Mouse (Mus musculus) liver, embryonic 16.5 days (tissue): ENCODE measurements around the gene Acad9. TPM values are rescaled to one million over a fixed set of nuclear protein-coding genes. Genes with fewer than 3 reads are reported as not detected.

Experiments used
- ATAC-seq: fragments of 200-750 bp; cut with Nextera tagmentation; 2 replicates; pipeline ENCODE4 v1.8.0; 2017; ENCODE audit warnings: low read depth, mild to moderate bottlenecking, moderate number of reproducible peaks, moderate library complexity
- H3K27ac ChIP-seq: fragments of 300-500 bp; sonication (generic); 2 replicates; pipeline ENCODE4 v1.5.1; 2014; ENCODE audit warnings: mild to moderate bottlenecking, low read length
- H3K27me3 ChIP-seq: fragments of 300-500 bp; sonication (generic); 2 replicates; pipeline ENCODE4 v1.6.1; 2014; ENCODE audit warnings: low read depth, low read length, mixed read lengths; ENCODE audit not compliant: control insufficient read depth, insufficient read depth
- H3K36me3 ChIP-seq: fragments of 300-500 bp; sonication (generic); 2 replicates; pipeline ENCODE4 v1.6.1; 2014; ENCODE audit warnings: mild to moderate bottlenecking; ENCODE audit not compliant: control insufficient read depth, insufficient read depth
- H3K4me1 ChIP-seq: fragments of 300-500 bp; sonication (generic); 2 replicates; pipeline ENCODE4 v1.6.1; 2014; ENCODE audit warnings: low read depth, low read length, mixed read lengths; ENCODE audit not compliant: control insufficient read depth
- H3K4me2 ChIP-seq: fragments of 300-500 bp; sonication (generic); 2 replicates; pipeline ENCODE4 v1.6.1; 2014; ENCODE audit warnings: low read depth, low read length, mixed read lengths
- H3K4me3 ChIP-seq: fragments of 300-500 bp; sonication (generic); 2 replicates; pipeline ENCODE4 v1.5.1; 2014; ENCODE audit warnings: low read depth, mild to moderate bottlenecking, low read length
- H3K9ac ChIP-seq: fragments of 300-500 bp; sonication (generic); 2 replicates; pipeline ENCODE4 v1.6.1; 2014; ENCODE audit warnings: low read depth, low read length
- H3K9me3 ChIP-seq: fragments of 300-500 bp; sonication (generic); replicated peaks from 2 replicates; pipeline ENCODE4 v1.6.1; 2016; ENCODE audit warnings: low read length; ENCODE audit not compliant: control insufficient read depth
- whole genome bisulfite sequencing: fragments of 180-500 bp; shearing (Covaris S2); extraction: QIAGEN DNeasy Blood & Tissue Kit; methylation state at CpG from one replicate; pipeline ENCODE4 v1.1.7; 2014; ENCODE audit not compliant: insufficient replicate concordance; 5-methylcytosine and 5-hydroxymethylcytosine counted together
- polyA plus RNA-seq: library from polyadenylated mRNA; unstranded; fragments of >200 nt; fragmentation: Nextera tagmentation; extraction: Ambion mirVana; gene quantifications from 2 replicates; pipeline ENCODE4 v1.2.1, GENCODE M21; 2015

The Acad9 gene
- polyA plus RNA-seq, 1 experiment from 2014 or later: 27.3 TPM

DNA sequence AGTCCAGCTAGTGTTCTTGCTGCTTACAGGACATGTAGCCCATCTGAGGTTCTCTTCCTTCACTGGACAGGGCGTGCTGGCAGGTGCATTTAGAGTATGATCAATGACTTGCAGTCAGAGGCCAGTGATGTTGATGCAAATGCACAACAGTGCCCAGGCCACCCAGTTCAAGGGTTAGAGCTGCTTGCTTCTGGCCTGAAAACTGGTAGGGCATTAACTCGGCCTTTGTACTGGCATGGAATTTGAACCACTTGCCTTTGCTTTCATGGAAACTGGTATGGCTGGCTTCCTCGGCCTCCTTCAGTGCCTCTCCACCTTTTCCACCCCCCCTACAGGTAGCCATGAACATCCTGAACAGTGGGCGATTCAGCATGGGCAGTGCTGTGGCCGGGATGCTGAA, 14.1 kb downstream of the Acad9 start:
- Histone ChIP-seq H3K9me3 (no peaks in the 10 kb centered on the region), H3K36me3 (peaks cover 12% of the 10 kb centered on the region), H3K4me3 (no peak overlapping the region), H3K9ac (no peak overlapping the region), H3K27ac (no peak overlapping the region), H3K4me1 (no peaks in the 10 kb centered on the region), H3K4me2 (no peak overlapping the region), H3K27me3 (no peaks in the 10 kb centered on the region)
- ATAC-seq: no peak
- WGBS: 63% methylated on average over 5 of the region's 5 CpGs

DNA sequence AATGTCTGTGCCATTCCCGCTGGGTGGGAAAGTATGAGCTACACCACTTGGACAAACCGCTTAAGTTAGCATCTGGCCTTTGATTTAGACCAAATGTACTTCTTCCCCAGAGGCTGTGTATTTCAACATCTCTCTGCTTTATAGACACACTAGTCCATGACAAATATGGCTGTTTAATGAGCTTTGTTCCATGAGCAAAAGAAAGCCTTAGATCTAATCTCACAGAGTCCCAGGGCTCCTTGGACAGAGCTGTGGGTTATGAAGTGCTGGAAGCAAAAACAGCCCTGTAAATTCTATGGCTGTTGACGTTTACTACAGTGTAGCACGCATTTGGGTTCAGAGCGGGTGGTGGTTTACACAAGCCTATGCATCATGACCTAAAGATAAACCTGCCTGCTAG, 15.0 kb downstream of the Acad9 start:
- Histone ChIP-seq H3K9me3 (no peaks in the 10 kb centered on the region), H3K9ac (no peak overlapping the region), H3K27me3 (no peaks in the 10 kb centered on the region), H3K4me2 (no peak overlapping the region), H3K4me1 (no peaks in the 10 kb centered on the region), H3K4me3 (no peak overlapping the region), H3K36me3 (peaks cover 14% of the 10 kb centered on the region), H3K27ac (no peak overlapping the region)
- ATAC-seq: no peak
- WGBS: 79% methylated on average over 5 of the region's 5 CpGs

DNA sequence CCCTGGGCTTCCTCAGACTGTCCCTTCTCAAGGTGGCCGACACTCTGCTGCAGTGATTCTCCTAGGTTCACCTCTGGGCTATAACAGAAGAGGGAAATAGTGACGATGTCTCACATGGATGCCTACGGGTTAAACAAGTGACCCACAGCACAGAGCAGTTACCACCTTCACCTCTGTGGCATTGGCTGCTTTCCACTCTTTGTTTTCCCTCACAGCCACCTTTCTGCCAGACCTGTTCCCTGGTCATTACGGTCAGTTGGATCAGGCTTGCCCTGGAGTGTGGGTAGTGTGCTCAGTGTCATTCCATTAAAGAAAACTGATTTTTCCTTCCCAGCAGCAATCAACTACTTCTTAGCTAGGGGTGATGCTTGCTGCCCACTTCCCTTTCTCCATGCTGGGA, 17.1 kb downstream of the Acad9 start:
- Histone ChIP-seq H3K27me3 (no peaks in the 10 kb centered on the region), H3K4me1 (no peaks in the 10 kb centered on the region), H3K9ac (no peak overlapping the region), H3K4me2 (no peak overlapping the region), H3K9me3 (no peaks in the 10 kb centered on the region), H3K36me3 (peaks cover 12% of the 10 kb centered on the region), H3K27ac (no peak overlapping the region), H3K4me3 (no peak overlapping the region)
- 82% methylated on average over 4 of the region's 4 CpGs for WGBS
- no peak for ATAC-seq

DNA sequence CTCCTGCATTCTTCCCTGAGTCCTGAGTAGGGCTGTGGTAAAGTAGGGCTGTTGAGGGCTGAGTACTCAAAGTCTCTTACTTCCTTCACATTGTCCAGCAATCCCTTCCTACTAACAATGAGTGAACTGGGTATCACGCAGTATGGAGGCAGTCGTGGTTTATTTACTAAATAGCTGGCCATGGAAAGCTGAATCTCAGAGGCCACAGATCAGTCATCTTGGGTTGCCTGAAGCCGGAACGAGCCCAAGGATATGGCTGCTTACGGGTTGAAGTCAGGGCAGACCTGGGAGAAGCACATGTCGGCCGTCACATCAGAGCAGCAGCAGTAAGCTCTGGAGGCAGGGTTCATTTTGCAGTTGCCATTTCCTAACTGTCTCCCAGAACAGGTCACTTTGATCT, 17.6 kb downstream of the Acad9 start:
- H3K4me1 ChIP-seq: no peaks in the 10 kb centered on the region
- ATAC-seq: no peak
- no peak overlapping the region for H3K27ac ChIP-seq
- no peak overlapping the region for H3K4me2 ChIP-seq
- no peaks in the 10 kb centered on the region for H3K27me3 ChIP-seq
- H3K9ac ChIP-seq: no peak overlapping the region
- no peak overlapping the region for H3K4me3 ChIP-seq
- H3K9me3 ChIP-seq: no peaks in the 10 kb centered on the region
- H3K36me3 ChIP-seq: peaks cover 15% of the 10 kb centered on the region
- WGBS: 80% methylated on average over 7 of the region's 7 CpGs

DNA sequence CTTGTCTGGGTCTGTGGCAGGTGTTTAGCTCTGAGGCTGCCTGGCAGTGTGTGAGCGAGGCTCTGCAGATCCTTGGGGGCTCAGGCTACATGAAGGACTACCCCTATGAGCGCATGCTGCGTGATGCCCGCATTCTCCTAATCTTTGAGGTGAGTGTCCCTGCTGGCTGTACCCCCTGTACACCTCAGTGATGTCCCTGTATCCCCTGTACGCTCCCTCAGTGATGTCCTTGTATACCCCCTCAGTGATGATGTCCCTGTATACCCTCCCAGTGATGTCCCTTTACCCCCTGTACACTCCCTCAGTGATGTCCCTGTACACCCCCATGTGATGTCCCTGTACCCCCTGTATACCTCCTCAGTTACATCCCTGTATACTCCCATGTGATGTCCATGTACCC, 19.6 kb downstream of the Acad9 start:
- ATAC-seq: no peak
- H3K36me3 ChIP-seq: peaks cover 21% of the 10 kb centered on the region

DNA sequence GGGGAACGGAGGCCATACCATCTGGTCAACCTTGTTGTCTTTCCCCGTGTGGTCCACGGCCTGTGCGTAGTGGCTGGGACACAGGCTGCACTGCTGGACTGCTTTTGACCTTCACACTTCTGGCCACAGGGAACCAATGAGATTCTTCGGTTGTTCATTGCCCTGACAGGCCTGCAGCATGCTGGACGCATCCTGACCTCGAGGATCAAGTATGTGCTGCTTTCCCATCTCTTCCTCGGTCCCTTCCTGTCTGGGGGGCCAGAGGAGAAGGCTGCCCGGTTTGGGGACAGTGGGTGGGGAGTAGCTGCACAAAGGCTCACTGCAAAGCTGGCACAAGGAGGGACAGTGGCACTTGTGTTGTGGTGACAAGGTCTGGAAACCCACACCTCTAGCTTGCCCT, 21.8 kb downstream of the Acad9 start:
- H3K9me3 ChIP-seq: no peaks in the 10 kb centered on the region
- H3K4me2 ChIP-seq: no peak overlapping the region
- WGBS: 74% methylated on average over 9 of the region's 9 CpGs
- peaks cover 18% of the 10 kb centered on the region for H3K36me3 ChIP-seq
- H3K4me1 ChIP-seq: no peaks in the 10 kb centered on the region
- H3K4me3 ChIP-seq: no peak overlapping the region
- no peak overlapping the region for H3K9ac ChIP-seq
- H3K27me3 ChIP-seq: no peaks in the 10 kb centered on the region
- no peak for ATAC-seq
- H3K27ac ChIP-seq: no peak overlapping the region

More for the DNA sequence above, 19.6 kb downstream of the Acad9 start:
- no peak overlapping the region for H3K9ac ChIP-seq
- H3K4me3 ChIP-seq: no peak overlapping the region
- no peaks in the 10 kb centered on the region for H3K4me1 ChIP-seq
- WGBS: 85% methylated on average over 5 of the region's 5 CpGs
- no peaks in the 10 kb centered on the region for H3K27me3 ChIP-seq
- H3K27ac ChIP-seq: no peak overlapping the region
- H3K4me2 ChIP-seq: no peak overlapping the region
- no peaks in the 10 kb centered on the region for H3K9me3 ChIP-seq

DNA sequence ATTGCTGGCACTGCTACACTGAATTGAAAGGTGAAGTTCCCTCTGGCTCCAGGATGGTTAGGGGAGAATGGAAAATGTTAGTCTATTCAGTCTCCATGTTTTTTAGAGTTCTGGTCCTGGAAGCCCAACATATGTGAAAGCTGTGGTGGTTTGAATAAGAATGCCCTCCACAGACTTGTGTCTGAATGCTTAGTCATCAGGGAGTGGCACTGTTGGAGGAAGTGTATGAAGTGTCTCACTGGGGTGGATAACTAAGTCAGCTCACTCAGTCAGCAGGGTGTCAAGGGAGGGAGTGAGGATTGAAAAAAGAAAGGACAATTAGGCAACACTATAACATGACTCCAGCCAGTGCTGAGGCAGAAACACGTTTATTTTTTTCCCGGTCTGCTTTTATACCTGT, 29.6 kb downstream of the Acad9 start:
- Histone ChIP-seq H3K4me1 (no peaks in the 10 kb centered on the region), H3K9me3 (no peaks in the 10 kb centered on the region), H3K4me2 (no peak overlapping the region), H3K27me3 (no peaks in the 10 kb centered on the region), H3K4me3 (no peak overlapping the region), H3K36me3 (no peaks in the 10 kb centered on the region), H3K27ac (no peak overlapping the region), H3K9ac (no peak overlapping the region)
- ATAC-seq: no peak
- 65% methylated on average over 2 of the region's 2 CpGs for WGBS

DNA sequence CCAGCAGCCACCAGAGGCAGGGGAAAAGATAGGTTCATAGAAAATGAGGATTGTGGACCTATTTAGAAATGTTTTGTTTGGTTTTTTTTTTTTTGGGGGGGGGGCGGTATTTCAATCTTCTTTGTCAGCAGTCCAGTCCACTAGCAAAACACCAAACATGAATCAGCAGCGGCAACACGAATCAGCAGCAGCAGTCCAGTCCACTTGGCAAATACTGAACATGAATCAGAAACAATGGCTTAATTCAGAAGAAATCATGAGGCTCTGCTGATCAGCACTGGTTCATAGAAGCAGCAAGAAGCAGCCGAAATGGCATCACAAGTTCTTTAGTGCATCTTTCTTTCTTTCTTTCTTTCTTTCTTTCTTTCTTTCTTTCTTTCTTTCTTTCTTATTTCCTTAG, 50.3 kb downstream of the Acad9 start:
- H3K27me3 ChIP-seq: no peaks in the 10 kb centered on the region
- no peak for ATAC-seq
- H3K4me3 ChIP-seq: no peak overlapping the region
- no peaks in the 10 kb centered on the region for H3K36me3 ChIP-seq
- no peak overlapping the region for H3K9ac ChIP-seq
- no peak overlapping the region for H3K4me2 ChIP-seq
- H3K9me3 ChIP-seq: no peaks in the 10 kb centered on the region
- no peak overlapping the region for H3K27ac ChIP-seq
- no peaks in the 10 kb centered on the region for H3K4me1 ChIP-seq
- WGBS: 55% methylated on average over 4 of the region's 4 CpGs

DNA sequence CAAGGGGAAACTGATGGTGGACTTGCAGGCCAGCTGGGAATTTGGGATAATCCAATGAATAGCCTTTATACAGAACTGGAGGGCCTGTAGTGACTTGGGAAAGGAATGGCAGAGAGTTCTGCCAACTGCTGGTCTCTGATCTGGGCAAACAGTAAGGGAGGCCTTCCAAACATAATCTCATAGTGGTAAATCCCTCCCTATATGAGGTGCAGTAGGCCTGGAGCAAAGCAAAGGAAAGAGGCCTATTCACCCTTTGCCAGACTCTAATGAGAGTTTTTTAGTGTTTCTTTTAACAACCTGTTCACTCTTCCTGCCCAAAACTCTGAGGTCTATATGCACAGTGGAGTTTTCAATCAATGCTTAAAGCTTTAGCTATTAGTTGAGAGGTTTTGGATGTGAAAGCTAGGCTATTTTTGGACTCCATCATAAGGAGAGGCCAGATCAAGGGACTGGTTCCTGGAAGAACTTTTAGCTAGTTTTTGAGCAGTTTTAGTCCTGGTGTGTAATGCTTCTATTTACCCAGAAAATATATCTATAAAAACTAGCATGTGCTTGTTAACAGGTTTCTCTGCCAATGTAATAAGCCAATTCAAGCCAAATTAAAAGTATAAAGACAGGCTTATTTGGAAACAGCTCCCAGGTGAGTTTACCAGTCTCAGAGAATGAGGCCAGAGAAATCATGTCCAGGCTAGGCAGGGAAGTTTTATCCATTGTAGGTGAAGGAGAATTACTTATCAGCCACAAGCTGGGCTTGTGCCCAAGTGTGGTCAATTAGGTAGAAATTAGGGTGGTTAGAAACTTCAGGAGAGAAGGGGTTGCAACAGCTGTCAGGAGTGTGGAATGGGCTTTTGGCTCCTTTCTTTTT, 54.1 kb downstream of the Acad9 start:
- ATAC-seq: no peak
- Histone ChIP-seq H3K4me3 (no peak overlapping the region), H3K9ac (no peak overlapping the region), H3K4me2 (no peak overlapping the region), H3K4me1 (no peaks in the 10 kb centered on the region), H3K36me3 (no peaks in the 10 kb centered on the region), H3K27me3 (no peaks in the 10 kb centered on the region), H3K27ac (no peak overlapping the region), H3K9me3 (peaks cover 4% of the 10 kb centered on the region)
